Mouse (Mus musculus): ENCODE results near the gene Ddx54. TPM values are rescaled to one million over a fixed set of nuclear protein-coding genes. Genes with fewer than 3 reads are reported as not detected.

Gene Ddx54
- polyA plus RNA-seq, 1 experiment, result 44.6 TPM

DNA sequence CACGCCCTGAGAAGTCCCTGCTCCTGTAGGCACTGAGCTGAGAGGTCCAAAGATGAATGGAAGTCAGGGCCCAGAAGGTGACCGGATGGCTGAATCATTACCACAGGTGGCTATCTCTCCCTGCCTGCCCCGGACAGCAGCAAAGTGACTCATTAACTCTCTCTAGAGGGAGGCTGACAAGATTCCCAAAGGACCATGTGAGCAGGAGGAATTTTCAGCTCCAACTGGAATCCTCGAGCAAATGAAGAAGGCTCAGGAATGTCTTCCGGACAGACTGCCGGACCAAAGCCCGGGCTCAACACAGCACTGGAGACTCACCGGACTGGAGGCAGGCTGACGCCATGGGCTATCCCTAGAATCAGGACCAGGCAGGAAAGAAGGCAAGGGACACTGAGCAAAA, 30.5 kb upstream of the Ddx54 start:
- Histone ChIP-seq H3K4me3 (ENCODE audit: low read depth, low read length) (no peak overlapping the region), H3K27ac (ENCODE audit: insufficient read depth, low read depth, low read length) (peak overlapping the region; percentile 12; the same call in 1 of the 2 replicates), H3K27me3 (ENCODE audit: control insufficient read depth, insufficient read depth, low read length) (no peaks in the 10 kb centered on the region), H3K4me1 (ENCODE audit: control insufficient read depth, insufficient read depth, insufficient read length, low read length) (peaks cover 43% of the 10 kb centered on the region), H3K36me3 (ENCODE audit: control insufficient read depth, insufficient read depth, low read length) (peaks cover 38% of the 10 kb centered on the region)
- WGBS, result 77% methylated on average over 9 of the region's 9 CpGs
- TF ChIP-seq POLR2A (IDR thresholded peaks at IDR 0.05; ENCODE audit: low read depth, low read length) (no peak), CTCF (IDR thresholded peaks at IDR 0.05; ENCODE audit: extremely low read depth, insufficient read length, insufficient replicate concordance, low read depth, low read length) (no peak)

DNA sequence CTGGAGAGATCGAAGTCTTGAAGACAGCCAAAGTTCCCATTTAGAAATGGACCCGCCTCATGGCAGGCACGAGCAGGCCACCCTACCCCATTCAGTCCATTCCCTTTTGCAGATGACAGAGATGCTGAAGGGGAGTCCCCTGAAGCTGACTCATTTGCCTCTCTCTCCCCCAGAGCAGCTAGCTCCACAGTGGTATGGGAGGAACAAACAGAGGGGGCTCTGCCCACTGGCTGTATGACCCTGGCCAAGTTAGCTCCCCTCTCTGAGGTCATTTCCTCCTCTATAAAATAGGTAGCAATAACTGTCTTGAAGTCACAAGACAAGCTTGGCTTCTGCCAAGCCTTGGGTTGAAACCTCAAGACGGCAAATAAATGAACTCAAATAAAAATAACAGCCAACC, 29.0 kb upstream of the Ddx54 start:
- Histone ChIP-seq H3K36me3 (ENCODE audit: control insufficient read depth, insufficient read depth, low read length) (peaks cover 38% of the 10 kb centered on the region), H3K4me3 (ENCODE audit: low read depth, low read length) (no peak overlapping the region), H3K27ac (ENCODE audit: insufficient read depth, low read depth, low read length) (no peak overlapping the region), H3K4me1 (ENCODE audit: control insufficient read depth, insufficient read depth, insufficient read length, low read length) (peaks cover 29% of the 10 kb centered on the region), H3K27me3 (ENCODE audit: control insufficient read depth, insufficient read depth, low read length) (no peaks in the 10 kb centered on the region)
- 85% methylated on average over 4 of the region's 4 CpGs for WGBS
- TF ChIP-seq CTCF (IDR thresholded peaks at IDR 0.05; ENCODE audit: extremely low read depth, insufficient read length, insufficient replicate concordance, low read depth, low read length) (no peak), POLR2A (IDR thresholded peaks at IDR 0.05; ENCODE audit: low read depth, low read length) (no peak)

DNA sequence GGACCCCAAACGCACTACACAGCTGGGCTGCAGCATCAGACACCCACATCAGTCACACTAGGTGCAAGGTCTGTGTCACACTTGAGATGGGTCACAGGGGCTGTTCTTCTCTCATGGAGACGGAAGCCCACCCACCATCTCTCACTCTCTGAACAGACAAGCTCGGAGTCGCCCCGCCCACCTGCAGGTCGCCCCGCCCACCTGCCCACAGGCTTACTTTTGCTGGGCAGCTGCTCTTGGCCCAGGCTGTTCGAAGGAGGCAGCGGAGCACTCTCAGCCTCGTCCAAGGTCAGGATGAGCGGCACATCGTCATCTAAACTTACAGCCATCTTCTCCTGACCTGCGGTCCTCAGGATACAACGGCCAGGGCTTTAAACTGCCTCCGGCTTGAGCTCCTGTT, 27.6 kb upstream of the Ddx54 start:
- 80% methylated on average over 15 of the region's 15 CpGs for WGBS
- no peak overlapping the region for H3K27ac ChIP-seq (ENCODE audit: insufficient read depth, low read depth, low read length)
- H3K4me3 ChIP-seq (ENCODE audit: low read depth, low read length), result no peak overlapping the region
- TF ChIP-seq POLR2A (IDR thresholded peaks at IDR 0.05; ENCODE audit: low read depth, low read length) (no peak), CTCF (IDR thresholded peaks at IDR 0.05; ENCODE audit: extremely low read depth, insufficient read length, insufficient replicate concordance, low read depth, low read length) (no peak)
- H3K36me3 ChIP-seq (ENCODE audit: control insufficient read depth, insufficient read depth, low read length), result peaks cover 36% of the 10 kb centered on the region
- H3K27me3 ChIP-seq (ENCODE audit: control insufficient read depth, insufficient read depth, low read length), result no peaks in the 10 kb centered on the region
- H3K4me1 ChIP-seq (ENCODE audit: control insufficient read depth, insufficient read depth, insufficient read length, low read length), result peaks cover 21% of the 10 kb centered on the region

DNA sequence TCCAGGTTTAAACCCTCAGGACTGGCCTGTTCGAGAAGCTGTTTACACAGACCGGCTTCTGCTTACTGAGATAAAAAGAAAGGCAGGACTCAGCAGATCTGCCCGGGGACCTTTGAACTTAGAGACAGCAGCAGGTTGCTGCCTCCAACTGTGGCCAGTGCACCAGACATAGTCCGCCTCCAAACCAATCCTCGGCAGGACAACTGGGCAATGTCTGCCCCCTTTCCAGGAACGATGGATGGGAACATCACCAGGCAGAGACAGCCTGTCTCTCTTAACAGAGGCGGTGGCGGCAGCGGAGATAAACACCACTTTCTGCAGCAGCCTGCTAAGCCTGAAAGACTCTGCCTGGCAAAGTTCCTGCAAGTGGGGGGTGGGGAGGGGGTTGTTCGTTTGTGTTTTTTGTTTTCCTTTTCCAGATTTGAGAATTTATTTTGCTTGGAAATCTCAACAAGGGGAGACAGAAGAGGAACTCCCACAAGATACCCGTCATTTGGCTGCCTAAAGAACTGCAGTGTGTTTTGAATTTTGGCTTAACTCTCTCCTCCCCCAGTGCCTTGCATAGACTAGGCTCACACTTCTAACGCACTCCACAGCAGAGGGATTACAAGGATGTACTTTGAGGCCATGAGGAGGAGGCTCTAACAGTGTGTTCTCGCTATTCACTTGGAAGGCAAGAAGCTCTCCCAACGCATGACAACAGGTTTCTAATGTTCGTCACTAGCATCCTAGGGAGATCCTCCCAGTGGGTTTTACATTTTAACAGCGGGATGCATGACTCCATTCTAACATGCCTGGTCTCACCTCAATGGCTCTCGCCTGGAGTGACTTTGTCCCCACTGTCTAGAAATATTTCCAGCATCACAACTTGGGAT, 25.6 kb upstream of the Ddx54 start:
- Histone ChIP-seq H3K36me3 (ENCODE audit: control insufficient read depth, insufficient read depth, low read length) (peaks cover 26% of the 10 kb centered on the region), H3K4me3 (ENCODE audit: low read depth, low read length) (peak overlapping the region; percentile 77), H3K27me3 (ENCODE audit: control insufficient read depth, insufficient read depth, low read length) (no peaks in the 10 kb centered on the region), H3K4me1 (ENCODE audit: control insufficient read depth, insufficient read depth, insufficient read length, low read length) (peaks cover 18% of the 10 kb centered on the region), H3K27ac (ENCODE audit: insufficient read depth, low read depth, low read length) (peak overlapping the region; percentile 92)
- 11% methylated on average over 17 of the region's 17 CpGs for WGBS
- TF ChIP-seq POLR2A (IDR thresholded peaks at IDR 0.05; ENCODE audit: low read depth, low read length), result peak; percentile 11; the same call in 1 of the 2 replicates
- no peak for TF ChIP-seq CTCF (IDR thresholded peaks at IDR 0.05; ENCODE audit: extremely low read depth, insufficient read length, insufficient replicate concordance, low read depth, low read length)

DNA sequence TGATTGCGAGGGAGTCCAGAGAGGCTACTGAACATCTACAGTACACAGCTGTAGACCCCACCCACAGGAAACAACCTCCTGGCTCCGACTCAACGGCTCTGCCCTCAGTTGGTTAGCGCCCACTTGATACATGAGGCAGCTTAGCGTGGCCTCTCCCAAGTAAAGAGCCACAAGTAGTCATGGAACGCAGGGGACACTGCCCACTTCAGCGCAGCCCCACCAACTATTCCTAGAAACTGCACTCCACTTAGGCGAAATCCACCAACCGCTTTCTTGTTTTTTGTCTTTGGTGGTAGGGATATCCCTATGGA, 25.0 kb upstream of the Ddx54 start:
- peaks cover 24% of the 10 kb centered on the region for H3K36me3 ChIP-seq (ENCODE audit: control insufficient read depth, insufficient read depth, low read length)
- H3K4me3 ChIP-seq (ENCODE audit: low read depth, low read length), result peak overlapping the region; percentile 77
- peaks cover 14% of the 10 kb centered on the region for H3K4me1 ChIP-seq (ENCODE audit: control insufficient read depth, insufficient read depth, insufficient read length, low read length)
- H3K27ac ChIP-seq (ENCODE audit: insufficient read depth, low read depth, low read length), result peak overlapping the region; percentile 92
- 10% methylated on average over 9 of the region's 9 CpGs for WGBS
- no peaks in the 10 kb centered on the region for H3K27me3 ChIP-seq (ENCODE audit: control insufficient read depth, insufficient read depth, low read length)
- no peak; the same call in 1 of the 2 replicates for TF ChIP-seq POLR2A (IDR thresholded peaks at IDR 0.05; ENCODE audit: low read depth, low read length)
- TF ChIP-seq CTCF (IDR thresholded peaks at IDR 0.05; ENCODE audit: extremely low read depth, insufficient read length, insufficient replicate concordance, low read depth, low read length), result no peak

DNA sequence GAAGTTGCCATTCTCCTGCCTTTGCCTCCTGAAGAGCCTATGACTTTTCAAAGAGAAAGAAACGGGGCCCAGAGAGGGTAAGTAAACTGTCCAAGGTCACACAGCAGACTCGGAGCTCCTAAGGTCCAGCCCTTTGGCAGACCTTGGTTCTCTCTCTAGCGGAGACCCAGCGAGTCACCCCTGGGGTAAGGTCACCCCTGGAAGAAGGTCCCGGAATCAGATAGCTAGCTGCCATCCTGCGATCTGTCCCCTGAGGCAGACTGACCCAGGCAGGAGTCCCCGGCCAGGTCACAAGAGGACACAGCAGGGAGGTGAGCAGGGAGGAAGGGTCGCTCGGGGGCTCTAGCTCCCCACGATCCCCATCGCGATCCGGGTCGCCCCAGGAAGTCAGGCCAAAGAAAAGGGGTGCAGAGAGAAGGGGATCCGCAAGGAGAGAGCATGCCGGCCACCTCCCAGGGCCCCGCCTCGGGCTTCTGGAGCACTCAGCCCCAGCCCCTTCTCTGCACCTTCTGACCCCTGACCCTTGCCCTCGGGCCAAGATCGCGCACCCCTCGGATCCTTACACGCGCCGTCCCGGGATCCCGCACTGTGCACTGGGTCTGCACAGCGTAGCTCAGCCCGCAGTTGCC, 24.5 kb upstream of the Ddx54 start:
- Histone ChIP-seq H3K4me3 (ENCODE audit: low read depth, low read length) (peak overlapping the region; percentile 77), H3K36me3 (ENCODE audit: control insufficient read depth, insufficient read depth, low read length) (peaks cover 22% of the 10 kb centered on the region), H3K27me3 (ENCODE audit: control insufficient read depth, insufficient read depth, low read length) (no peaks in the 10 kb centered on the region), H3K4me1 (ENCODE audit: control insufficient read depth, insufficient read depth, insufficient read length, low read length) (peaks cover 14% of the 10 kb centered on the region), H3K27ac (ENCODE audit: insufficient read depth, low read depth, low read length) (peak overlapping the region; percentile 92)
- WGBS, result 1% methylated on average over 29 of the region's 29 CpGs
- TF ChIP-seq POLR2A (IDR thresholded peaks at IDR 0.05; ENCODE audit: low read depth, low read length) (no peak), CTCF (IDR thresholded peaks at IDR 0.05; ENCODE audit: extremely low read depth, insufficient read length, insufficient replicate concordance, low read depth, low read length) (no peak)

DNA sequence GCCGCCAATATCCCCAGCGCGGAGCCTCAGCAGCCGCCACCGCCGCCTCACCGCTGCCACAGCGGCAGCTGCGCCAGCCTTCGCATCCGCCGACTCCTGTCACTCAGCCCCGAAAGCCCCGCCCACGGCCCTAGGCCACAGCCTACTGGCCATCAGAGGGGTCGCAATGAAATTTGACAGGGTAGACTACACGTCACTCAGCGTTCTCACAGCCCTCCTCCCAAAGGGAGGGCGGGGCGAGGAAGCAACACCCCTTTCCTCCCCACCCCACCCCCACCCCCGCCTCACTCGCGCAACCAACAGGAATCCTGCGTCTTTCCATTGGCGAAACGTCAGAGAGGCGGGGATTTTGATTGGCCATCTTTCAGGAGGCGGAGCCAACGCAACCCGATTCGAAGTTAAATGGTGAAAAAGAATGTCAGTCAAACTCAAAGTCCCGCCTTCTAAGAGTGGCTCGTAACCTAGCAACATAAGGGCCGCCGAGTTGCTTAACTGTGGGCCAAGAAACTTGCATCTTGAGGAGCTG, 23.9 kb upstream of the Ddx54 start, which contains the start of the genes Tpcn1 and Iqcd:
Tpcn1 (minus strand) TSS at position 105 of the 526 bp plus-strand sequence.
Iqcd (plus strand) TSS at position 448 of the 526 bp plus-strand sequence.
- Histone ChIP-seq H3K4me1 (ENCODE audit: control insufficient read depth, insufficient read depth, insufficient read length, low read length) (peaks cover 14% of the 10 kb centered on the region), H3K27me3 (ENCODE audit: control insufficient read depth, insufficient read depth, low read length) (no peaks in the 10 kb centered on the region), H3K36me3 (ENCODE audit: control insufficient read depth, insufficient read depth, low read length) (peaks cover 16% of the 10 kb centered on the region), H3K27ac (ENCODE audit: insufficient read depth, low read depth, low read length) (peak within 1 kb of the TSS; percentile 92), H3K4me3 (ENCODE audit: low read depth, low read length) (peak within 1 kb of the TSS; percentile 77)
- WGBS, result under 1% methylated on average over 35 of the region's 35 CpGs
- TF ChIP-seq POLR2A (IDR thresholded peaks at IDR 0.05; ENCODE audit: low read depth, low read length) (peak; percentile 96), CTCF (IDR thresholded peaks at IDR 0.05; ENCODE audit: extremely low read depth, insufficient read length, insufficient replicate concordance, low read depth, low read length) (no peak)

Data from small intestine, adult 2 months (tissue).